Mouse (Mus musculus) brain, embryonic 18.5 days (tissue): Measurements from ENCODE around the gene Kif3b.
A peak's percentile ranks its signal among the peaks of the same experiment; 100 is the strongest.
"Not testable (repeated sequence)": the region's sequence is repeated elsewhere in the genome, so short reads cannot be mapped to it uniquely, and the experiment has no call there.

Experiments
- DNase-seq: peaks from one replicate; pipeline ENCODE4 v3.0.0-alpha.2; 2012; ENCODE audit warnings: low read depth, low spot score

The Kif3b gene

DNA sequence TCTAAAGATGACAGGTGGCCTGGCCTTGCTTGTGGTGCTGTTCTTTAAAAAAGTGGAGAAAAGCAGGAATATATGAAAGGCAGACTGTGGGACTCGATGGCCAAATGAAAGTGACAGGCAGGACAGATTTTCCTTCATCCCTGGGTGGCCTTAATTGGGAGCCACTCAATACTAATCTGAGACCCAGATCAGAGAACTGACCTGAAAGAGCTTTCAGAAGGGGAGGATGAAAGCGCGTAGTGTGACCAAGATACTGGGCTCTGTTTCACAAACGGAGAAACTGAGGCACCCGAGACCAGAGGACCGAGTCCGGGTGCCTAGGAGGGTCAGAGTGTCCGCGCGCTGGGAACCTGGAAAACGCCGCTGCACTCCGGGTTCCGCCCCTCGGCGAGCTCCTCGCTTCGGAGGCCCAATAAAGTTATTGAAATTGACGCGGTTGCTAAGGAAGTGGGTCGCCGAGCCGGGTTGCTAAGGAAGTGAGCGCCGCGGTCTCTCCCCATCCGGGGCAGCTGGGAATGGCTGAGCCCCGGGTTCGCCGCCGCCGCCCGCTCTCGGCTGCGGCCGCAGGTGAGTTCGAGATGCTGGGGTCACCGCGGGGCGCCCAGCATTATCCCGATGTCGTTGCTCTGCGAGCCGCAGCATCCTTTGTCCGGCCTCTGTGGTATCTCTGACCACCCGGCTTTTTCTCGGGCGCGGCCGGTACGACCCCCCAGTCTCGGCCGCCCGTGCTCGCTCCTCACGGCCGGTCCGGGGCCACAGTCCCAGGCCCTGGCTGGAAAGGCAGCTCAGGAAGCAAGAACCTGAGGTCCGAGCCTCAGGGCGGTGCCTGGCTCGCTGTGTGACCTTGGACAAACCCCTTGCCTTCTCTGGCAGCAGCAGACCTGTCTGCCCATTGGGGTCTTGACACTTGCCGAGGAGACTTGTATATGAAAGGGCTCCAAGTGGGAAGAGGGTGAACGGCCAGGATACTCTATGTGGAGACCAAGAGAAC lies at the start of gene Kif3b:
Kif3b (plus strand) TSS at position 476 of the 991 bp plus-strand sequence.
- DNase-seq, result peak; percentile 69

DNA sequence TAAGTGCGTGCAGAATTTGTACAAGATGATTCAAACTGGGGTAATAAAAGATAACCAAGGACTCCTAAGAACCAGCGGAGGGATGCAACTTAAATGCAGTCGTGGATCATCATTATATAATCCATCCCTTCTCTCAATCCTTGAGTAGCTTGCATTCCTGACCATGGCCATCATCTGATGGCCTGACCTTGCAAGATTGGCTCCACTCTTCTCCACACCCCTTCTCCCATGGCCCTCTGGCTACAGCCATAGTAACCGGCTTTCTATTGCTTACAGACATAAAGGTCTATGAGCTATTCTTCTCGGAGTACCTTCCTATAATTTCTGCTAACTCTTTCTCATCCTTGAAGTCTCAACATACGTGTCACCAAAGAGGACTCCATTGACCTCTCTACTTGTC lies 49.1 kb upstream of the Kif3b start:
- DNase-seq, result no peak

DNA sequence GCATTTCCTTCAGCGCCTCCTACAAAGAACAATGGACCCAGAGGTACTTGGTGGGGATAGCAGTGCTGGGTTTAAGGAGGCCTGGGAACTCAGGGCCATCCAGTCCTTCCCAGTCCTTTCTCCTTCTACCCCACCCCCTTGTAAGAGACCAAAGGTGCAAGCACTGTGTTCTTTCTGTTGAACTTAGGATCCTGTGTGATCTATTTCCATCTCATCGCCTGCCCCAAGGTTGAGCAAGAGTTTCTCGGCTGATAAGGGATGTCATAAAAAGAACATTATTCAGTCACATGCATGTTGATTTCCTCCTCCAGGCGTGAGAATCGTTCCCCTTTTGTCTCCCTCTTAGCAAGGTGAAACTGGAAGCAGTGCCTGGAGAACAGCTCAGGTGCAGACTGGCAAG lies 41.5 kb upstream of the Kif3b start:
- no peak for DNase-seq

DNA sequence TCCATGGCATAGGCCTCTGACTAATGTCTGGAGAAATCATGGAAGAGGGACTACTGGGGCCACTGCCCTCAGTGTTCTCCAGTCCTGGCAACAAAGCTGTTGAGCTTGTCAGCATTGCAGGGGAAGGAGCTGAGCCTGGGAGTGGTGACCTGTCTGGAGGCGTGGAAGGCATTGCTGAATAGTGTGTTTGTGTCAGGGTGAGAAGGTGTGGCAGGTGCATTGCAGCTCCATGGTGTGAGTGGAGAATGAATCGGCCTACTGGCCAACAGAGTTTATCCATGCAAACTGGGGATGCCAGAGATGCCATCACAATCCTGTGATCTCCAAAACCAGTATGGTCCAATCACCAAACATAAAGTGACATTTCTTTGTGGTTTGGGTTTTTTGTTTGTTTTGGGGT lies 34.6 kb upstream of the Kif3b start:
- no peak for DNase-seq

DNA sequence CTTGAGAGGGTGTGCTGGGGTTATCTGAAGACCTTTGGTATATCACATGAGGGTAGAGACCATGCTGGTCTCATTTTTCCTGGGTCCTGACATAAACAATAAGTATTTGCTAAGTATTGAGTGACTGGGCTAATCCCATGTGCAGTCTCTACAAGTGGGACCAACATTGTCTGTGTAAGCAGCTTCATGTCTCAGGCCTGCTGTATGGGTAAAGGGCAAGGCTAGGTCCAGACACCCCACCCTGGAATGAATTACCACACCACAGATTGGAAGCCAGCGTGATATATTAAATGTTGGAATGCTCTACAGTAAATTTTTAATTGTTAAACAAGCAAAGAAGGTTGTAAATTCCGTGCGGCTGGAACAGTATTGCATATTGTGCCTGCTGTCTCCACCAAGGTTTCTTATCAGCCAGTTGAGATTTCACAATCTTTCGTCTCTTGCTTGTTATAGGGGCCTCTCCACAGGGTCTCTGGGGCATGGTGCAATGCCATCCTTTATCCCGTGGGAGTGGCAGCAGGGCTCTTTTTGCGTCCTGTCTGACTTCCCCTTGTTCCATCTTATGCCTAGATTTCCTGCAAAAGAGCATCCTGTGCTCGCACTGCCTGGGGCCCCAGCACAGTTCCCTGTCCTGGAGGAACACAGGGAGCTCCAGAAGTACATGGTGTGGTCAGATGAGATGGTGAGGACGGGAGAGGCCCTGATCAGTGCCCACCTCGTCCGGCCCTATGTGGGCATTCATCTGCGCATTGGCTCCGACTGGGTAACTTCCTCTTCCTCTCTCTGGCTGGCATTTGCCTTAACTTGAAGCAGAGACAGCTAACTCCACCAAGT lies 32.0 kb upstream of the Kif3b start:
- DNase-seq, result no peak

DNA sequence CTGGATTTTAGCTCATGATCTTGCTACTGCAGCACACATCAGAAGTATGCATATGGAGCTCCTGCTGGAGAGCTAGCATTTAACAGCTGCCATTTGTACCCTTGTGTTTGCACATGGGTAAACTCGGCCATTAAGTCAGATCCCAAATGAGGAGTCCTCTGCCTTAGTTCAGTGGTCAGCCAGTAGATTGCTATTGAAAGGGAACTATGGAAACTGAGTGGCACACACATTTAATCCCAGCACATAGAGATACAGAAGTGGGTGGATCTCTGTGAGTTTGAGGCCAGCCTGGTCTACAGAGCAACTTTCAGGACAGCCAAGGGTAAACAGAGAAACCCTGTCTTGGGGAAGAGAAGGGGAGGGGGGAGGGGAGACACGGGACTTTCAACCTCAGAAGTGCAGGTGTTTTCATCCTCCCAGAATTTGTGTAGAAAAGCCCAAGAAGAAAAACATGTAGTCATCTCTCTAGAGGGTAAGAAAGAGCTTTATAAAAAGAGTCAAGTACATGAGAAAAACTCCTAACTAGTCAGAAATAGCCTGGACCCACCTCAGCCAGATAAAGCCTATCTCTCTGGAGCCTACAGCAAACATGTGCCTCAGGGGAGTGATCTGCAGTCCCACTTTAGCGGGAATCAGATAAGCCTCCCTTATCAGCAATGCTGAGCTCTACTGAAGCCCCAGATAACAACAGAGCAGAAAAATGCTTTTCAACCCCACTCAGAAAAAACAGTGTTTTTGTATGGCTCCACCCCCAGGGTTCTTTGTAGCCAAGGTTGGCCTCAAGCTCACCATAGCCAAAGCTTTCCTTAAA lies 31.1 kb upstream of the Kif3b start:
- no peak for DNase-seq

DNA sequence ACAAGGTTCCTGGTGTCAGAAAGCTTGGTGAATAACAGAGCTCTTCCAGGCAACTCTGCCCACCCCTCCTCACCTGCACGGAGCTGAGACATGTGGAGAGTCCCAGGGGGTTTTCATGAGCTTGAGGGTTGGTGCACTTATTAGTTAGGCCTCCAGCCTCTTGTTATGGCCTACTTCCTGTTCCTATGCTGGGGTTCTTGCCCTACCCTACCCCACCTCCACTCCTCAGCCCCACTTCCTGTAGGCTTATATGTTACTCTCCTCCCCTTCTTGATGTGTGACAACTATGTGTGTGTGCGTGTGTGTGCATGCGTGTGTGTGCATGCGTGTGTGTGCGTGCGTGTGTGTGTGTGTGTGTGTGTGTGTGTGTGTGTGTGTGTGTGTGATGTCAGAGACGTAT lies 28.2 kb upstream of the Kif3b start:
- DNase-seq, result no peak

DNA sequence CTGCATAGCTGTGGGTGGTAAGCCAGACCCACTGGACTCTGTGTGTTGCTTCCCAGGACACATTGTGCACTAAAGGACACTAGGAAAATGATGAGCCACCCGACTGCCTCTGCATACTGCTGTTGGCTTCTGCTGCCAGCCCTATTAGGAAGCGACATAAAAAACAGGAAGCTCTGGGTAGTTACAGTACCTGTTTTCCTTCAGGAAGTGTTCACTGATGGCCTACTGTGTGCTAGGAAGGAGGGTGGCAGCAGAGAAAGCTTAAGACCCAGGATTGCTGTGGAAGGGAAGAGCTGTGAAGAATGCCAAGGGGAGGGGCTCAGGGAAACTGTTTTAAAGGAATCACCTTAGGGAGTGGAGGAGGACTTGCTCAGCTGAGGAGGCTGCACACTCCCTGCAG lies 23.9 kb upstream of the Kif3b start:
- no peak for DNase-seq

DNA sequence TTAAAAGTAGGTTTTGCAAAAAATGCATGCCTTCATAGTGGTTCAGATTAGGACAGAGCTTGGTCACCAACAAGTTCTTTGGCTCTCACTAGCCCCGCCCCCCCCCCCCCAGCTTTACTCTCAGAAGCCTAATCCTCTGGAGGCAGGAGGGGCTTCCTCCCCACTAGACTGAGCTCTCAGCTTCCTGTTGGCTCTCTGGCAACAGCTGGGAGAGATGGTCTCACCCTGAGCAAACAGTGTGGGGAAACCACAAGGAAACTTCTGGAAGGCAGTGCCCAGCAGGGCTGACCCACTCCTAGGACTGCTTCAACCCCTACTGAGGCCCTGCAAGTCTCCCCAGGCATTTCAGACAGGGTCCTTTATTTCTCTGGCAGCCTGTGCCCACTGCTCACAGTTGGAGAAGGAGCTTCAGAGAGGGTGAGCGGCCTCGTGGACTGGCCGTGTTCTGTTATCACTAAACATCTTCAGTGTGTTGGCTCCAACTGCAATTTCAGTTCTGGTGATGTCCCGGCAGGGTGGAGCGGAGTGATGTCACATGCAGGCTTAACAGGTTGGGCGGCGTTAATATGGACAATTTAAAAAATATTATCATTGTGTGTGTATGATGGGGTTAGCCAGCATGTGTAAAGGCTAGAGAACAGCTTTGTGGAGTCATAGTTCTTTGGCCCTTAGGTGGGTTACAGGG lies 20.8 kb upstream of the Kif3b start:
- DNase-seq, result not testable (repeated sequence)

DNA sequence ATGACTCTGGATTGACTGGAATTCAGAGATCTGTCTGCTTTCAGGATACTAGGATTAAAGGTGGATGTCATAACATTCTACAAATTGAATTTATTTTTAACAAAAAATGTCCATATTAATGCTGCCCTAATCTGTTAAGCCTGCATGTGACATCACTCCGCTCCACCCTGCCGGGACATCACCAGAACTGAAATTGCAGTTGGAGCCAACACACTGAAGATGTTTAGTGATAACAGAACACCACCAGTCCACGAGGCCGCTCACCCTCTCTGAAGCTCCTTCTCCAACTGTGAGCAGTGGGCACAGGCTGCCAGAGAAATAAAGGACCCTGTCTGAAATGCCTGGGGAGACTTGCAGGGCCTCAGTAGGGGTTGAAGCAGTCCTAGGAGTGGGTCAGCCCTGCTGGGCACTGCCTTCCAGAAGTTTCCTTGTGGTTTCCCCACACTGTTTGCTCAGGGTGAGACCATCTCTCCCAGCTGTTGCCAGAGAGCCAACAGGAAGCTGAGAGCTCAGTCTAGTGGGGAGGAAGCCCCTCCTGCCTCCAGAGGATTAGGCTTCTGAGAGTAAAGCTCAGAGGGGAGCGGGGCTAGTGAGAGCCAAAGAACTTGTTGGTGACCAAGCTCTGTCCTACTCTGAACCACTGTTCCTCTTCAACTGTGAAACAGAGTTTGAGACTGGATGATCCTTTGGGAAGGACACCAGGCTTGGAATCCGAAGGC lies 16.9 kb upstream of the Kif3b start:
- DNase-seq, result not testable (repeated sequence)

DNA sequence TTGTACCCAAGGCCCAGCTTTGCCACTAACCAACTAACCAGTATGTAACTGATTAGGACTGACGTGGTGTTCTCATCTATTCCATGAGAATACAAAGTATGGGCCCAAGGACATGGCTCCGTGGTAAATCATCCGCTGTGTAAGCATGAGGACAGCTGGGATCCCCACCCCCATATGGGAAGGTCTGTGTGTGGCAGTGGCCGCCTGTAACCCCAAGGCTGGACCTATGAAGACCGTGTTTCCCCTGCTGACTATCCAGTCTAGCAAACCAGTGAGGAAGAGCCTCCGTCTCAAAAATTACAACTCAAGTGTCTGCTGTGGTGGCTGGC lies 16.3 kb upstream of the Kif3b start:
- DNase-seq, result no peak

DNA sequence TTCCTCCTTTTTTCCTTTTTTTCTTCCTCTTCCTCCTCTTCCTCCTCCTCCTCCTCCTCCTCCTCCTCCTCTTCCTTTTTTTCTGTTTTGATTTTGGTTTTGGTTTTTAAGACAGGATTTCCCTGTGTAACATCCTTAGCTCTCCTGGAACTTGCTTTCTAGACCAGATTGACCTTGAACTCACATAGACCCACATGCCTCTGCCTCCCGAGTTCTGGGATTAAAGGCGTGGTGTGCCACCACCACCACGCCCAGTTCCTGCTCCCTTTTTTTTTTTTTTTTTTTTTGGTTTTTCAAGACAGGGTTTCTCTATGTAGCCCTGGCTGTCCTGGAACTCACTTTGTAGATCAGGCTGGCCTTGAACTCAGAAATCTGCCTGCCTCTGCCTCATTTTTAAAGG lies 15.6 kb upstream of the Kif3b start:
- not testable (repeated sequence) for DNase-seq

DNA sequence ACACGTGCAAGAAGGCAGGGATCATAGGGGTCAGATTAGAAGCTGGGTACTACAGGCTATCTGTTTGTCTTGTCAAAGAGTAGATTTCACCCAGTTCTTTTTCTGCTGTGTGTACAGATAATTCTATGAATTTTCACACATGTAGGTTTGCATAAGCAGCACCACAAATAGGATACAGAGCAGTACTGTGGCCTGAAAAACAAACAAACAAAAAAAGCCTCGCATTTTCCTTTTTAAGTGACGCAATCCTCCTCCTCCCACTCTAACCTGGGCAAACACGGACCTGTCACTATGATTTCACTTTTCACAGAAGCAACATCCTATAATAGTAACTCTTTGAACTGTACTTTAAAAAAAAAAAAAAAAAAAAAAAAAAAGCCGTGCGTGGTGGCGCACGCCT lies 14.8 kb upstream of the Kif3b start:
- no peak for DNase-seq

DNA sequence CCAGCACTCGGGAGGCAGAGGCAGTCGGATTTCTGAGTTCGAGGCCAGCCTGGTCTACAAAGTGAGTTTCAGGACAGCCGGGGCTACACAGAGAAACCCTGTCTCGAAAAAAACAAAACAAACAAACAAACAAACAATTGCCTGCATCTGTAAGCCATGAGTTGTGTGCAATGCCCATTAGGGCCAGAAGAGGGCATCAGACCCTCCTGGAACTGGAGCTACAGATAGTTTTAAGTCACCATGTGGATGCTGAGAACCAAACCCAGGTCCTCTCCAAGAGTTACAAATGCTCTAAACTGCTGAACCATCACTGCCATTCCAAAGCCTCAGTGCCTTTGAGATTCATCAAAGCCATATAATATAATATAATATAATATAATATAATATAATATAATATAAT lies 14.4 kb upstream of the Kif3b start:
- not testable (repeated sequence) for DNase-seq

DNA sequence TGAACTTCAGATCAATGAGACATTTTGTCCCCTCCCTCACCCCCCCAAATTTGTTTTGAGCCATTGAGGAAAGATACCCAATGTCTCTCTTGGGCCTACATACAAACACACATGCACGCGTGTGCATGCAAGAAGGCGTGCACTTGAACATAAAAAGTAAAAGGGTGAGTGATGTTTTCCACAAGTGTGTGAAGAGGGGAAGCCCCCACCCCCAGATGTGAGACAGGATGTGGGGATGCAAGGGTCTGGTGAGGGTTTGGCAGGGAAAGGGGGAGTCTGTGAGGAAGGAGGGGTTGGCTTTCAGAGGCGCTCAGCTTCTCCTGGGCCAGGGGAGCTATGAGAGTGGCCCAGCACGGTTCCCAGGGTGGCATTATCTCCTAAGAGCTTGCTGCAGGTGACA lies 12.9 kb upstream of the Kif3b start:
- DNase-seq, result no peak

DNA sequence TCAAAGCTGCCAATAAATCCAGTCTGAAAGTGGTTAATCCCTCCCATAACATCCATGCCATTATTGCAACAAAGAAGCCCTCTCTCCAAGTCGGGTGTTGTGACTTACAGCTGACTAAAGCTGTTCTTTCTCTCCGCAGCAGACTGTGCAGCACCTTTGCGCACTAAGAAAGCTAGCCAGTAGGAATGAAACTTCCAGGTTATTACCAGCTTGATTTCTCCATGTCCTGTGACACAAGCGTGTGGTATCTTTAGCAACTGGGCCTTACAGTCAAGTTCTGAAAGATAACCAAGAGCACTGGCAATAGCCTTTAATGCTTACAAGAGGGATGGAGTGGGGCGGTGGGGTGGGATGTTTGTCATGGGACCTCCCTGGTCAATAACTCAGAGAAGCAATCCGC lies 7.3 kb upstream of the Kif3b start:
- DNase-seq, result no peak

DNA sequence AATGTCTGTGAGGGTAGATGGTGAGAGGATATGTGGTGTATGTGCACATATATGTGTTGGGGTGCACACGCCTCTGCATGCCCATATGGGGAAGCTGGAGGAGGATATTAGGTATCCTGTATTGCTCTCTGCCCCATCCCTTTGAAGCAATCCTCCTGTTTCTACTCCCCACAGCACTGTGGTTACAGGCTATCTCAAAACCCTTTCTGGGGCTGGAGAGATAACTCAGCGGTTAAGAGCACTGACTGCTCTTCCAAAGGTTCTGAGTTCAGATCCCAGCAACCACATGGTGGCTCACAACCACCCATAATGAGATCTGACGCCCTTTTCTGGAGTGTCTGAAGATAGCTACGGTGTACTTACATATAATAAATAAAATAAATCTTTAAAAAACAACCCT lies 4.7 kb upstream of the Kif3b start:
- no peak for DNase-seq

DNA sequence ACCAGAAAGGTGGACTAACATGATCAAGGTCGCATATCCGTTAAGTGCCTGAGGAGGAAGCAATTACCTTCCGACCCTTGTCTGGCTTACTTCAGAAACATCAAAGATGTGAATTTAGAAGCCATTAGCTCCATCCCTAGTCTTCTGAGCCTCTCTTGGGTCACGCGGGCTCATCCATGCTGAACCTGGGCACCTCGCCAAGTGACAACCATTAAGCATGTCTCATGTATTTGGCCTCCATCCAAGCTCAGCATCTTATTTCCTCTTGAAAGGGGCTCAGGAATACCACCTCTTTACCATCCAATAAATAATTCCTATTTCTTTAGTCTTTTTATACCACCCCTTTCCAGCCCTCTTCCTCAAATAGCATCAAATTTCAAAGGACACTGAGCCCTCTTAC lies 3.4 kb upstream of the Kif3b start:
- peak; percentile 14 for DNase-seq

DNA sequence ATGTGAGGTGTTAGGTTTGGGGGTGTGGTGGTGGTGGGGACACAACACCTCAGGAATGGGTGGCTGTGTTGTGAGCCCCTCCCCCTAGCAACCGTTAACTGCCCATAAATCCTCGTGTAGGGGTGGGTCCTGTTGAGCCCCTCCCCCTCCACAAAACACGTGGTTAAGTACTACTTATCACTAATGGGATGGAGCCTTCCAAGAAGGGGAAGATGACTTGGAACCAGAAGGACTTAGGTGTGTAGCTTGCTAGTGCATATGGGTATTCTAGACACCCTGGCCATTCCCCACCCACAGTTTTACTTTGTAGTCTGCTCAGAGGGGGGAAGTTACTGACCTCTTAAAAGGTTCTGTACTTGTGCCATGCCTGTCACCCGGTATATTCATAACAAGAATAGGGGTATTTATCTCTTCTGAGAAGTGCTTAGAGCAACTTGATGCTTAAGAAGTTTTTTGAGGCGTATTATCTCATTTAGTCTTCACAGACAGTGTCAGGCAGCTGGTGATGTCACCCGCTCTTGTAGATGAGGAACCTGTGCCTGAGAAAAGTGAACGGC lies 1.2 kb downstream of the Kif3b start:
- no peak for DNase-seq

DNA sequence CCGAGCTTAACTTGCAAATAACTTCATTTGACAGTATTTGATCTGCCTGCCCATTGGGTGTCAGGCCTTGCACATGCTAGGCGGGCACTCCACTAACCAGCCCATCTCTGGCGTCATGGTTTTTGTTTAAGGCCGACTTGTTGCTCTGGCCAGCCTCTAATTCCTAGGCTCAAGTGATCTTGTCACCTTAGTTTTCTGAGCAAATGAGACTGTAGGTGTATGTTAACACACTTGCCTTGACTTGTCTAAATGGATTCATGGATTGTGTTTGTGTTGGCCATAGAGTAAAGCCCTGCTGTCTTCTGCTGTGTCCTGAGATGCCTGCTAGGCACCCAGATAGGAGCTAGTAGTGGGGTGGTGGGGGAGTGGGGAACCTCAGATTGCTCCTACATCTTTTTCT lies 4.0 kb downstream of the Kif3b start:
- no peak for DNase-seq
